Mouse (Mus musculus) cortical plate, adult 2 months (tissue): ENCODE data around the gene Stard3. TPM values are rescaled to one million over a fixed set of nuclear protein-coding genes. Genes with fewer than 3 reads are reported as not detected.
A peak's percentile ranks its signal among the peaks of the same experiment; 100 is the strongest.

Source experiments
- H3K27ac ChIP-seq: fragments of 200-500 bp; 2 replicates; pipeline ENCODE4 v1.5.1; 2012; ENCODE audit warnings: low read length, control low read depth, inconsistent platforms; ENCODE audit not compliant: insufficient read depth
- H3K4me1 ChIP-seq: fragments of 200-500 bp; 2 replicates; pipeline ENCODE4 v1.6.1; 2011; ENCODE audit warnings: low read length; ENCODE audit not compliant: control insufficient read depth, insufficient read depth
- H3K4me3 ChIP-seq: fragments of 200-500 bp; 2 replicates; pipeline ENCODE4 v1.5.1; 2011; ENCODE audit warnings: mild to moderate bottlenecking, low read length, control low read depth; ENCODE audit not compliant: insufficient read depth
- CTCF ChIP-seq: fragments of 200-500 bp; IDR thresholded peaks from 2 replicates; pipeline ENCODE4 v1.5.1; 2011; ENCODE audit warnings: mild to moderate bottlenecking, control low read depth, low read length; ENCODE audit not compliant: insufficient read depth; ENCODE audit errors: extremely low read depth
- POLR2A ChIP-seq: fragments of 200-500 bp; IDR thresholded peaks from 2 replicates; pipeline ENCODE4 v1.6.1; 2011; ENCODE audit warnings: mild to moderate bottlenecking, low read length, control low read depth; ENCODE audit not compliant: insufficient read depth; ENCODE audit errors: extremely low read depth
- polyA plus RNA-seq: library from polyadenylated mRNA; depleted of rRNA; stranded (reverse); fragments of >200 nt; gene quantifications from 2 replicates; pipeline ENCODE4 v1.2.3, GENCODE M21; 2012

Gene Stard3
- polyA plus RNA-seq, 1 experiment = 70.8 TPM

GRCm38 (mm10) chr11:98400816-98401215 lies 42.6 kb downstream of the Stard3 start:
- no peaks in the 10 kb centered on the region; the same call in 1 of the 2 replicates for H3K4me1 ChIP-seq
- TF ChIP-seq CTCF = no peak
- TF ChIP-seq POLR2A = no peak
- H3K27ac ChIP-seq = no peak overlapping the region
- peak overlapping the region; percentile 44; the same call in 1 of the 2 replicates for H3K4me3 ChIP-seq

- Histone ChIP-seq H3K4me3 (no peak overlapping the region), H3K4me1 (no peaks in the 10 kb centered on the region), H3K27ac (no peak overlapping the region)
- TF ChIP-seq POLR2A = no peak
- no peak for TF ChIP-seq CTCF
Measured at GRCm38 (mm10) chr11:98406621-98407020, 48.5 kb downstream of the Stard3 start.

- no peak for TF ChIP-seq POLR2A
- no peak for TF ChIP-seq CTCF
- H3K4me3 ChIP-seq = no peak overlapping the region
- no peaks in the 10 kb centered on the region for H3K4me1 ChIP-seq
- no peak overlapping the region for H3K27ac ChIP-seq
Measured at GRCm38 (mm10) chr11:98408872-98409271, 50.7 kb downstream of the Stard3 start.

- Histone ChIP-seq H3K4me1 (no peaks in the 10 kb centered on the region), H3K4me3 (no peak overlapping the region), H3K27ac (no peak overlapping the region)
- TF ChIP-seq CTCF (no peak), POLR2A (no peak)
Measured at GRCm38 (mm10) chr11:98409341-98409822, 51.2 kb downstream of the Stard3 start.

GRCm38 (mm10) chr11:98412273-98412796 lies 54.2 kb downstream of the Stard3 start, which contains the start of gene Erbb2:
Gene Erbb2, plus strand, starts transcription at chr11:98412470.
- no peak for TF ChIP-seq POLR2A
- no peak for TF ChIP-seq CTCF
- Histone ChIP-seq H3K4me3 (peak within 1 kb of the TSS; percentile 28), H3K4me1 (no peaks in the 10 kb centered on the region), H3K27ac (no peak within 1 kb of the TSS)

- no peaks in the 10 kb centered on the region for H3K4me1 ChIP-seq
- H3K4me3 ChIP-seq = peak overlapping the region; percentile 28
- TF ChIP-seq POLR2A (no peak), CTCF (no peak)
- H3K27ac ChIP-seq = no peak overlapping the region
Measured at GRCm38 (mm10) chr11:98412797-98413301, 54.7 kb downstream of the Stard3 start.

- Histone ChIP-seq H3K4me1 (peaks cover 2% of the 10 kb centered on the region; the same call in 1 of the 2 replicates), H3K4me3 (peak overlapping the region; percentile 28; the same call in 1 of the 2 replicates), H3K27ac (no peak overlapping the region)
- TF ChIP-seq CTCF (no peak), POLR2A (no peak)
Measured at GRCm38 (mm10) chr11:98413731-98414130, 55.6 kb downstream of the Stard3 start.

GRCm38 (mm10) chr11:98414162-98414561 lies 56.0 kb downstream of the Stard3 start:
- H3K27ac ChIP-seq = no peak overlapping the region

GRCm38 (mm10) chr11:98417074-98417473 lies 58.9 kb downstream of the Stard3 start:
- H3K4me3 ChIP-seq = no peak overlapping the region
- H3K4me1 ChIP-seq = peaks cover 2% of the 10 kb centered on the region; the same call in 1 of the 2 replicates
- TF ChIP-seq POLR2A (no peak), CTCF (no peak)
- H3K27ac ChIP-seq = no peak overlapping the region

More at GRCm38 (mm10) chr11:98414162-98414561, 56.0 kb downstream of the Stard3 start:
- H3K4me3 ChIP-seq = no peak overlapping the region
- TF ChIP-seq POLR2A = no peak
- no peak for TF ChIP-seq CTCF
- peaks cover 2% of the 10 kb centered on the region; the same call in 1 of the 2 replicates for H3K4me1 ChIP-seq

GRCm38 (mm10) chr11:98418273-98418672 lies 60.1 kb downstream of the Stard3 start:
- TF ChIP-seq POLR2A = no peak
- TF ChIP-seq CTCF = no peak
- Histone ChIP-seq H3K27ac (no peak overlapping the region), H3K4me3 (no peak overlapping the region), H3K4me1 (peaks cover 2% of the 10 kb centered on the region; the same call in 1 of the 2 replicates)
